Mouse (Mus musculus) urinary bladder, postnatal 25 days (tissue): Measurements from ENCODE around the gene Rbm4.
"Not testable (repeated sequence)": the region's sequence is repeated elsewhere in the genome, so short reads cannot be mapped to it uniquely, and the experiment has no call there.

Source experiments
- DNase-seq: peaks from one replicate; pipeline ENCODE4 v3.0.0; 2022; ENCODE audit warnings: low spot score

Gene Rbm4

GRCm38 (mm10) chr19:4793831-4794422 is at the start of gene Rbm4:
TSS of gene Rbm4 (minus strand) at chr19:4793901.
- peak; percentile 95 for DNase-seq

DNA sequence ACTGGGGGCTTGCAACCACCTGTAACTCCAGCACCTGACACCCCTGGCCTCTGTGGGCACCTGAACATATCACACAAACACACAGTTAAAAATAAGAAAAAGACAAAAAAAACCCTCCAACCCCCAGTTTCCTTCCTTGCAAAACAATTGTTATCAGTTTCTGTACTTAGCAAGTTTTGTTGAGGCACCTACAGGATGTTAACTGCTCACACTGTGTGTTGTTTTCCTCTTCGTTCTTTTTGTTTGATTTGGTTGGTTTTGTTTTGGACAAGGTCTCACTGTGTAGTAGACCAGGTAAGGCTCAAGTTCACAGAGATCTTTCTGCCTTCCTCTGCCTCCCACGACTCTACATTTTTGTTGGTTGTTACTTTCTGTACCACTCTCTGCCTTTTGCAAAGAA is 48.9 kb upstream of the Rbm4 start:
- DNase-seq, result no peak

DNA sequence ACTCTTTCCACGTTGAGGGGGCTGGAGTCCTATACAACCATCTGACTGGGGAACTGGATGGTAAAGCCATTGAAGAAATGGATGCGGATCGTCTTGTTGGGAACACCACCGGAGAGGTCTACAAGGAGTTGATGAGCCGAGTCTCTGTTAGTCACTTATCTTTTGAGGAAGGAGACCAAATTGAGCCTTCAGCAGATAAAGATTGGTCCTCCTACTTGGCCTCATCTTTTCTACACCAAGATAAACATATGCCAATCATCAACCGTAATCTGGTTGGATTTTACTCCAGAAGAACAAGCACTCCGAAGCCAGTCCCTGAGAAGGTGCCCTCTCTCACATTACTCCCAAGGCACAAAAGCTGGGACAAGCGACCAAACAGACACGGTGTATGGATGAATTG is 47.1 kb upstream of the Rbm4 start:
- DNase-seq, result no peak

- DNase-seq, result peak; percentile 96
Observed at GRCm38 (mm10) chr19:4839149-4839548, 45.4 kb upstream of the Rbm4 start, which contains the start of the genes Ccs and Ccdc87. TSS of gene Ccs (minus strand) at chr19:4839332. TSS of gene Ccdc87 (plus strand) at chr19:4839366.

- no peak for DNase-seq
Observed at GRCm38 (mm10) chr19:4838526-4839140, 44.9 kb upstream of the Rbm4 start.

- DNase-seq, result no peak
Observed at GRCm38 (mm10) chr19:4837049-4837448, 43.3 kb upstream of the Rbm4 start.

DNA sequence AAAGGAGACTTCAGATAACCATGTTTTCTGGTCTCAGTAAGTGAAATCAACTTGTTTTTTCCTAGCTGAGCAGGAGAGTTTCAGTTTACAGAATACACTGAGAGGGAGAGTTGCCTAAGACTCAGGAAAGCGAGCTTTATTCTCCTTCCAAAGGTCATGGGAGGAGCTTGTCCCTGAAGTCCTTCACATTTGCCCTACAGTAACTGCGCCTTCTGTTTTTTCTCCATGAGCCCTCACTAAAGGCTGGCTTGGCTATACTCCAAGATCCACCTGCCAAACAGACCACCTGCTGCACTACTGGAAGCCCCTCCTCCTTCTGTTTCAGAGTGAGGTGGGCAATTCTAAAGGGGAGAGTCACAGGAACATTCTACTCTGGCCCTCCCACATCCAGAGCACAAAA is 42.4 kb upstream of the Rbm4 start:
- DNase-seq, result no peak

- DNase-seq, result no peak
Observed at GRCm38 (mm10) chr19:4833977-4834376, 40.3 kb upstream of the Rbm4 start.

DNA sequence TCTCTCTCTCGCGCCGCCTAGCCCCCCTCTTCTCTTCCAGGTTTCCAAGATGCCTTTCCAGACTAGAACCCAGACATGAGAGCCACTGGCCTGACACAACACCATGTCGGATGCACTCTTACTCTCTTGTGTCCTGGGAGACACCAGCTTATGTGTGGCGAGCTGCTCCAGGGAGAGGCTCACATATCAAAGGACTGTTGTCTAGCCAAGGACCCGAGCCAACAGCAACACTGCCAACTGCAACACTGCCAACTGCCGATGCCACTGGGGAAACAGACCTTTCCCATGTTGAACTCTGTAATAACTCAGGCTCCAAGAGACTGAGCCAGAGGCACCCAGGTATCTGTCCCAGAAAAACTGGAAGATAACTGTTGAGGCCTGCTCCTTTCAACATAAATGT is 35.5 kb upstream of the Rbm4 start:
- no peak for DNase-seq

GRCm38 (mm10) chr19:4828444-4829114 is 34.9 kb upstream of the Rbm4 start:
- no peak for DNase-seq

DNA sequence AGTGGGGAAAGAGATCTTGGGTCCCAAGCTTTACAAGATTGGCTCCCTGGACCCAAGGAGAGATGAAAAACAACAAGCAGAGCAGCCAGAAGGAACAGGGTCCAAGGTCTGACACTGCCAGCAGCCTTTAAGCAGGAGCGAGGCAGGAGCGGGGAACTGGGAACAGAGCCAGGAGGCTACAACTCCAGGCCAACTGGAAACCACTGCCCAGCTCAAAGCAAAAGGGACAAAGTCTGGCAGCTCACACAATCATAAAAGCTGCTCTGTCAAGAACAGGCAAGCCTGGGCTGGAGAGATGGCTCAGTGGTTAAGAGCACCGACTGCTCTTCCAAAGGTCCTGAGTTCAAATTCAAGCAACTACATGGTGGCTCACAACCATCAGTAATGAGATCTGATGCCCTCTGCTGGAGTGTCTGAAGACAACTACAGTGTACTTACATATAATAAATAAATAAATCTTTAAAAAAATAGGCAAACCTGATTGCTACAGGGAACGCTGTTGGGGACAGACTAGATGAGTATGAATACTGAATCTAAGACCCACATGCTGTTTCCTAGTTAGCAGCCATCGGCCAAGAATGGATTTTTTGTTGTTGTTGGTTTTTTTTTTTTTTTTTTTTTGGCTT is 27.1 kb upstream of the Rbm4 start:
- peak; percentile 43 for DNase-seq

DNA sequence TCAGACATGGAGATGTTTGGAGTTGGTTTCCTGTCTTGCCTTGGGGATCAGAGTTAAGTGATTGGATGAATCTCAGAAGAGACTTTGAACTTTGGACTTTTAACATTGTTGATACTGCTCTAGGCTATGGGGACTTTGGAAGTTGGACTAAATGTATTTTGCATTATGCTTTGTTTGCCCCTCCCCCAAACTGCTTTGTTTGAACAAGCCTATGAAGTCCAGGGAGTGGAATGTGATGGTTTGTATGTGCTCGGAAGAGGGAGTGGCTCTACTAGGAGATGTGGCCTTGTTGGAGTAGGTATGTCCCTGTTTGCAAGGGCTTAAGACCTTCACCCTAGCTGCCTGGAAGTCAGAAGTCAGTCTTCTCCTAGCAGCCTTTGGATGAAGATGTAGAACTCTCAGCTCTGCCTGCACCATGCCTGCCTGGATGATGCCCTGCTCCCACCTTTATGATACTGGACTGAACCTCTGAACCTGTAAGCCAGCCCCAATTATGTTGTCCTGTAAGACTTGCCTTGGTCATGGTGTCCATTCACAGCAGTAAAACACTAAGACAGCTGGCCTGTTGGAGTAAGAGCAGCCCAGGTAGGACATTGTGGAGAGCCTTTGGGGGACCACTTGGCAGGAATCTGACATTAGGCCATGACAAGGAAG is 23.6 kb upstream of the Rbm4 start:
- no peak for DNase-seq

DNA sequence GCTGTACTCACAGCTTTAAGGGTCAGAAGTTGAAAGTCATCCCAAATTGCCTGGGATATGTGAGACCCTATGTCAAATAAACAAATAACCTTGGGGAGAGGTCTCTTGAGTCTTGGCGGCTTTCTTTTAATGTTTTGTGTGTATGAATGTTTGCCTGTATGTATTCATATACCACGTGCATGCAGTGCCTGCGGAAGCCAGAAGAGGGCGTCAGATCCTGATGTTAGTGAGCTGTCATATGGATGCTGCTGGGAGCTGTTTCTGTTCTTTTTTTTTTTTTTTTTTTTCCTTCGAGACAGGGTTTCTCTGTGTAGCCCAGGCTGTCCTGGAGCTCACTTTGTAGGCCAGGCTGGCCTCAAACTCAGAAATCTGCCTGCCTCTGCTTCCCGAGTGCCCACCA is 19.3 kb upstream of the Rbm4 start:
- no peak for DNase-seq

DNA sequence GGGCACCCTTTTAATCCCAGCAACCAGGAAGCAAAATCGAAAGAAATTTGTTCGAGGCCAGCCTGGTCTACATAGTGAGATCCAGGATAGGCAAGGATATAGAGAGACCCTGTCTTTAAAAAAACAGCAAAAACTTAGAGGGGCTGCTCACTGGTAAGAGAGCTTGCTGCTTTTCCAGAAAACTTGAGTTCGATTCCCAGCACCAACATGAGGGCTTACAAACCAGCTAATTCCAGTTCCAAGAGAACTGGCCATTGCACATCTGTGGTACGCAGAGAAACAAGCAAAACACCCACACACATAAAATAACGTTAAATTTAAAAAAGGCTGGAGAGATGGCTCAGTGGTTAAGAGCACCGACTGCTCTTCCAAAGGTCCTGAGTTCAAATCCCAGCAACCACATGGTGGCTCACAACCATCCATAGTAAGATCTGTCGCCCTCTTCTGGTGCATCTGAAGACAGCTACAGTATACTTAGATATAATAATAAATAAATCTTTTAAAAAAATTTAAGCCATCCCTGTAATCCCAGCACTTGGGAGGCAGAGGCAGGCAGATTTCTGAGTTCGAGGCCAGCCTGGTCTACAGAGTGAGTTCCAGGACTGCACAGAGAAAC is 18.7 kb upstream of the Rbm4 start:
- not testable (repeated sequence) for DNase-seq

- no peak for DNase-seq
Observed at GRCm38 (mm10) chr19:4811909-4812242, 18.2 kb upstream of the Rbm4 start.

- peak; percentile 94 for DNase-seq
Observed at GRCm38 (mm10) chr19:4811063-4811908, 17.6 kb upstream of the Rbm4 start, which contains the start of the genes Gm21992 and Rbm14. TSS of gene Gm21992 (minus strand) at chr19:4811612. TSS of gene Rbm14 (minus strand) at chr19:4811634.

DNA sequence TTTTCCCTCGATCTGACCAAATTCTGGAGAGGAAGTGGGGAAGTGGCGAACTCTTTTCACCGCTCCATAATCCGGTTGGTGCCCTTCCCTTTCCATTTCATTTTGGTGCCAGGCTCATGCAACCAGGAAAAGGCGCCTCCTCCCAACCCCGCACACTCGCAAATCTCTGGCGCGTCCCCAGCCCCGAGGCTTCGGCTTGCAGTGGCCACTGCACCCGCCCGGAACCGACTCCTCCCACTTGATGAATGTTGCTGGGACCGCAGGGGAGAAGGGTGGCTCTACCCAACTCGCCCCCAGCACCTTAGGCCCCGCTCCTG is 17.0 kb upstream of the Rbm4 start:
- no peak for DNase-seq

GRCm38 (mm10) chr19:4810309-4810708 is 16.6 kb upstream of the Rbm4 start:
- DNase-seq, result no peak

DNA sequence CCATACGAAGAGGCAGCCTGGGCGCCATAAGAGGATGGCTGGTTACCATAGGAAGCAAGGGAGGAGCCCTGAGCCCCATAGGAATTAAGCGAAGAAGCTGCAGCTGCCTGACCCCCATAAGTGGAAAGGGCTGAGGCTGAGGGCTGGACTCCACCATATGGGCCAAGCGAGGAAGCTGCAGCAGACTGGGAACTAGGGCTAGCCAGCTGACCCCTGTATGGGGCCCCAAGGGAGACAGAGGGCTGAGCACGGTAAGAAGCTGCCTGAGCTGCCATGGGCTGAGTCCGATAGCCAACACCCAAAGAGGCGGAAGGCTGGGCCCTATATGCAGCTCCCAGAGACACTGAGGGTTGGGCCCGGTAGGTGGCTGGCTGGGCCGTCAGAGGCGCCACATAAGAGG is 9.6 kb upstream of the Rbm4 start:
- no peak for DNase-seq

DNA sequence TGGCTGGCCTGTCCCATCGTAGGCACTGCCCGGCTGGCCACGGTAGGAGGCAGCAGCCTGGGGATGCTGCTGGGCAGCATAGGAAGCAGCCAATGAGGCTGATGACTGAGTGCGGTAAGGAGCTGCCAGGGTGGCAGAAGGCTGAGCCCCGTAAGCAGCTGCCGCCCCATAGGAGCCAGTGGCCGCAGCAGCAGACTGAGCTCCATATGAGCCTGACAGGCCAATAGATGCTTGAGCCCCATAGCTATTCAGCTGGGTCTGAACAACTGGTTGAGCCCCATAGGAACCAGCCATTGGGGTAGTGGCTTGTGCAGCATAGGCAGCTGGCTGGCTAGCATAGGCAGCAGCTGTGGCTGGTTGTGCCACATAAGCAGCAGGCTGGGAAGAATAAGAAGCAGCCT is 9.0 kb upstream of the Rbm4 start:
- no peak for DNase-seq

- no peak for DNase-seq
Observed at GRCm38 (mm10) chr19:4799083-4799482, 5.4 kb upstream of the Rbm4 start.
